Comparison of ENCODE assay signal across 19 mouse cellular contexts in genomic region chr12:17386896-17387295, GRCm38 (mm10). TPM values are rescaled to one million over a fixed set of nuclear protein-coding genes. Genes with fewer than 3 reads are reported as not detected.
"Had no signal": no experiment of that assay in that cellular context is flagged by ENCODE, and none has a peak within 500 bp of the region (broad histone marks: within the 10 kb centered on the region; RNA-seq: fewer than 3 reads in every experiment).

No protein-coding gene starts in this region.

- H3K4me1 ChIP-seq: limb, embryonic 13.5 days; midbrain, embryonic 13.5 days; neural tube, embryonic 15.5 days had no signal

- H3K4me3 ChIP-seq: limb, embryonic 13.5 days; liver, embryonic 15.5 days; lung, embryonic 15.5 days; midbrain, embryonic 13.5 days; myocyte; neural tube, embryonic 15.5 days had no signal

- DNase-seq: kidney, adult 11 months; kidney, adult 9 months; kidney, postnatal 36 days; layer of hippocampus, adult 9-11 months; lung, postnatal 14 days; right cerebral cortex, adult 18-20 months; right cerebral cortex, postnatal 25 days; thymus, postnatal 36 days had no signal

- H3K9me3 ChIP-seq: limb, embryonic 13.5 days; liver, embryonic 15.5 days; lung, embryonic 15.5 days; midbrain, embryonic 13.5 days; neural tube, embryonic 15.5 days had no signal

- H3K27me3 ChIP-seq: limb, embryonic 13.5 days; liver, embryonic 15.5 days; lung, embryonic 15.5 days; midbrain, embryonic 13.5 days; neural tube, embryonic 15.5 days had no signal

- ATAC-seq: midbrain, embryonic 13.5 days had no signal

- H3K27ac ChIP-seq: kidney, postnatal 0 days; limb, embryonic 13.5 days; liver, embryonic 15.5 days; lung, embryonic 15.5 days; macrophage; midbrain, embryonic 13.5 days; neural tube, embryonic 15.5 days had no signal

- H3K9ac ChIP-seq: limb, embryonic 13.5 days; liver, embryonic 15.5 days; lung, embryonic 15.5 days; midbrain, embryonic 13.5 days; neural tube, embryonic 15.5 days had no signal

- H3K4me2 ChIP-seq: limb, embryonic 13.5 days; liver, embryonic 11.5 days; liver, embryonic 15.5 days; lung, embryonic 15.5 days; midbrain, embryonic 13.5 days; neural tube, embryonic 15.5 days had no signal

RNA-seq across cellular contexts. Expression of gene Atp6v1c2, which starts 57.7 kb away (rescaled TPM):
- total RNA-seq: megakaryocyte-erythroid progenitor cell, adult 5-6 weeks had no signal
- polyA plus RNA-seq: liver, embryonic 15.5 days; macrophage; small intestine, adult 2 months had no signal
